Comparison of ENCODE assay signal across 23 mouse cellular contexts in genomic region chr7:12926316-12926715, GRCm38 (mm10). TPM values are rescaled to one million over a fixed set of nuclear protein-coding genes. Genes with fewer than 3 reads are reported as not detected.
DNase-seq lines count a peak whose midpoint lies in the region; TF ChIP-seq lines count a peak whose summit lies in the region.
"Had no signal": no experiment of that assay in that cellular context is flagged by ENCODE, and none has a peak within 500 bp of the region (broad histone marks: within the 10 kb centered on the region; RNA-seq: fewer than 3 reads in every experiment).

No protein-coding gene starts in this region.

- H3K4me3 ChIP-seq in ES-Bruce4 (ENCODE audit: low read depth, low read length) = no peak overlapping the region
- H3K4me3 ChIP-seq in cerebellum, adult 2 months (replicated peaks; ENCODE audit: insufficient read depth, low read depth, low read length) = no peak overlapping the region
- H3K4me3 ChIP-seq: erythroblast, embryonic 14.5 days; hindbrain, embryonic 10.5 days; intestine, embryonic 15.5 days; midbrain, embryonic 13.5 days; neural tube, embryonic 15.5 days had no signal

- 16% methylated on average over 7 of the region's 7 CpGs for WGBS in cerebellum, adult 2 months

- H3K27ac ChIP-seq in ES-Bruce4 (ENCODE audit: insufficient read depth, low read length) = peak overlapping the region; percentile 33
- H3K27ac ChIP-seq in cerebellum, adult 2 months (ENCODE audit: insufficient read depth, low read length) = peak overlapping the region; percentile 2; the same call in 1 of the 2 replicates
- H3K27ac ChIP-seq: hindbrain, embryonic 10.5 days; intestine, embryonic 15.5 days; liver, embryonic 14.5 days; macrophage; midbrain, embryonic 13.5 days; neural tube, embryonic 15.5 days had no signal

- no peaks in the 10 kb centered on the region for H3K27me3 ChIP-seq in ES-Bruce4 (ENCODE audit: control insufficient read depth, insufficient read depth, low read length, poor library complexity, severe bottlenecking)
- no peaks in the 10 kb centered on the region for H3K27me3 ChIP-seq in cerebellum, adult 2 months (ENCODE audit: control insufficient read depth, insufficient read depth, low read length)

- no peak overlapping the region for H3K9ac ChIP-seq in ES-Bruce4 (ENCODE audit: low read depth, poor library complexity, severe bottlenecking)
- H3K9ac ChIP-seq: forebrain, postnatal 0 days; intestine, embryonic 15.5 days; liver, embryonic 14.5 days; midbrain, embryonic 13.5 days; neural tube, embryonic 15.5 days had no signal

- no peak for TF ChIP-seq CTCF in ES-Bruce4 (IDR thresholded peaks at IDR 0.05; ENCODE audit: low read depth, low read length)
- TF ChIP-seq CTCF in cerebellum, adult 2 months (IDR thresholded peaks at IDR 0.05; ENCODE audit: borderline replicate concordance, insufficient read depth, low read depth, low read length) = no peak

- peaks cover 45% of the 10 kb centered on the region for H3K36me3 ChIP-seq in ES-Bruce4 (ENCODE audit: control insufficient read depth, insufficient read depth, low read length, poor library complexity, severe bottlenecking)

- peak; percentile 73 for DNase-seq in left cerebral cortex, postnatal 4 days
- no peak for DNase-seq in left cerebral cortex, adult 18-20 months (ENCODE audit: low spot score in 2 of 2)
- peak; percentile 48 to 69 for DNase-seq in cerebellum, adult 2 months
- DNase-seq in cerebellum, postnatal 14 days = peak; percentile 82 to 84
- no peak for DNase-seq in thymus, adult 18-20 months
- DNase-seq in embryo, embryonic 9.5 days (ENCODE audit: extremely low spot score) = no peak
- no peak for DNase-seq in left cerebral cortex, adult 11 months (ENCODE audit: low spot score)
- DNase-seq: adrenal gland, postnatal 10 days; forebrain, postnatal 0 days; gastrocnemius, postnatal 10 days; heart, postnatal 14 days; layer of hippocampus, postnatal 36 days; right cerebral cortex, postnatal 25 days; spleen, adult 18-20 months had no signal

- TF ChIP-seq EP300 in ES-Bruce4 (IDR thresholded peaks at IDR 0.05; ENCODE audit: insufficient read depth, low read depth, low read length) = no peak

- intact Hi-C loops in left cerebral cortex, postnatal 4 days (cut with DNase I) = no loop called here

- no peaks in the 10 kb centered on the region for H3K9me3 ChIP-seq in ES-Bruce4 (replicated peaks; ENCODE audit: control insufficient read depth, insufficient read depth, low read length, poor library complexity, severe bottlenecking)
- H3K9me3 ChIP-seq: intestine, embryonic 15.5 days; midbrain, embryonic 13.5 days; neural tube, embryonic 15.5 days had no signal

- TF ChIP-seq POLR2A in ES-Bruce4 (IDR thresholded peaks at IDR 0.05; ENCODE audit: insufficient read depth, low read length) = no peak
- no peak for TF ChIP-seq POLR2A in cerebellum, adult 2 months (IDR thresholded peaks at IDR 0.05; ENCODE audit: borderline replicate concordance, insufficient read depth, low read length)

- H3K4me1 ChIP-seq in ES-Bruce4 (ENCODE audit: control insufficient read depth, insufficient read depth, low read length) = peaks cover 2% of the 10 kb centered on the region
- peaks cover 21% of the 10 kb centered on the region for H3K4me1 ChIP-seq in cerebellum, adult 2 months (ENCODE audit: control insufficient read depth, insufficient read depth, low read length)

RNA-seq across cellular contexts. Expression of gene Rnf225, which starts 0.9 kb away (rescaled TPM):
- total RNA-seq in left cerebral cortex, postnatal 4 days (2021) = 1 to 10 TPM; 1.2 to 1.6 TPM
- under 1 TPM; 0.59 to 0.60 TPM for total RNA-seq in left cerebral cortex, adult 18-20 months (2021)
- 0.37 and 0.84 TPM in 2 replicates for polyA plus RNA-seq in ES-Bruce4 (2011; ENCODE audit: insufficient read depth, insufficient read length, low read depth, missing spikeins)
- polyA plus RNA-seq in cerebellum, adult 2 months (2012; rRNA removed) = 2.6 and 3.5 TPM in 2 replicates
- polyA plus RNA-seq: CD4-positive, CD25-positive, alpha-beta regulatory T cell, adult 4 months; macrophage had no signal

RNA-seq across cellular contexts. Expression of gene Rps5, which starts 4.2 kb away (rescaled TPM):
- total RNA-seq in left cerebral cortex, postnatal 4 days (2021) = 100 to 1,000 TPM; 784 to 787 TPM
- 100 to 1,000 TPM; 402 to 450 TPM for total RNA-seq in left cerebral cortex, adult 18-20 months (2021)
- polyA plus RNA-seq in ES-Bruce4 (2011; ENCODE audit: insufficient read depth, insufficient read length, low read depth, missing spikeins) = 1,704 and 1,789 TPM in 2 replicates
- 670 and 700 TPM in 2 replicates for polyA plus RNA-seq in cerebellum, adult 2 months (2012; rRNA removed)

RNA-seq across cellular contexts. Expression of gene Zscan22, which starts 28.7 kb away (rescaled TPM):
- 10 to 100 TPM; 13.1 to 13.7 TPM for total RNA-seq in left cerebral cortex, postnatal 4 days (2021)
- 10 to 100 TPM; 15.7 to 16.2 TPM for total RNA-seq in left cerebral cortex, adult 18-20 months (2021)
- 10.0 and 10.7 TPM in 2 replicates for polyA plus RNA-seq in ES-Bruce4 (2011; ENCODE audit: insufficient read depth, insufficient read length, low read depth, missing spikeins)
- polyA plus RNA-seq in cerebellum, adult 2 months (2012; rRNA removed) = 13.1 and 14.0 TPM in 2 replicates

RNA-seq across cellular contexts. Expression of gene Zfp324, which starts 39.3 kb away (rescaled TPM):
- total RNA-seq in left cerebral cortex, postnatal 4 days (2021) = 10 to 100 TPM; 17.5 to 17.8 TPM
- total RNA-seq in left cerebral cortex, adult 18-20 months (2021) = 1 to 10 TPM; 9.4 to 9.6 TPM
- 1.5 and 2.3 TPM in 2 replicates for polyA plus RNA-seq in ES-Bruce4 (2011; ENCODE audit: insufficient read depth, insufficient read length, low read depth, missing spikeins)
- 5.8 and 6.2 TPM in 2 replicates for polyA plus RNA-seq in cerebellum, adult 2 months (2012; rRNA removed)

RNA-seq across cellular contexts. Expression of gene Zfp128, which starts 45.3 kb away (rescaled TPM):
- 10 to 100 TPM in 1 of 2 experiments, 1 to 10 TPM in 1; 9.9 to 10.2 TPM for total RNA-seq in left cerebral cortex, postnatal 4 days (2021)
- 1 to 10 TPM; 6.2 to 7.4 TPM for total RNA-seq in left cerebral cortex, adult 18-20 months (2021)
- polyA plus RNA-seq in ES-Bruce4 (2011; ENCODE audit: insufficient read depth, insufficient read length, low read depth, missing spikeins) = 1.2 and 1.6 TPM in 2 replicates
- 5.6 and 6.1 TPM in 2 replicates for polyA plus RNA-seq in cerebellum, adult 2 months (2012; rRNA removed)

Comparison
In these comparisons a context has a peak if more than half of its experiments do, and no peak if none do; other contexts are left out.
1. DNase-seq: peak in left cerebral cortex, postnatal 4 days (single experiment), cerebellum, adult 2 months (2 of 2) and cerebellum, postnatal 14 days (2 of 2); none in left cerebral cortex, adult 18-20 months (0 of 2), thymus, adult 18-20 months (0 of 2), embryo, embryonic 9.5 days (single experiment) and left cerebral cortex, adult 11 months (single experiment).